Mouse (Mus musculus): ENCODE data around the gene Ppp1r13l. TPM values are rescaled to one million over a fixed set of nuclear protein-coding genes. Genes with fewer than 3 reads are reported as not detected.
A peak's percentile ranks its signal among the peaks of the same experiment; 100 is the strongest.

The Ppp1r13l gene
- polyA plus RNA-seq, 1 experiment: 21.5 TPM

- Histone ChIP-seq H3K4me3 (ENCODE audit: insufficient read depth, poor library complexity, severe bottlenecking) (no peak overlapping the region), H3K36me3 (ENCODE audit: control insufficient read depth, insufficient read depth) (no peaks in the 10 kb centered on the region), H3K27me3 (ENCODE audit: control insufficient read depth, insufficient read depth, insufficient read length) (no peaks in the 10 kb centered on the region), H3K79me2 (ENCODE audit: control insufficient read depth, insufficient read depth) (no peaks in the 10 kb centered on the region), H3K79me3 (ENCODE audit: low read depth) (no peaks in the 10 kb centered on the region), H3ac (ENCODE audit: control insufficient read depth, insufficient read length, low read depth) (no peak overlapping the region)
- no peak for TF ChIP-seq USF1 (IDR thresholded peaks at IDR 0.05; ENCODE audit: low read depth)
- no peak for TF ChIP-seq CEBPB (IDR thresholded peaks at IDR 0.05; ENCODE audit: low read depth)
Observed at GRCm38 (mm10) chr7:19318201-19318600, 41.3 kb upstream of the Ppp1r13l start.

DNA sequence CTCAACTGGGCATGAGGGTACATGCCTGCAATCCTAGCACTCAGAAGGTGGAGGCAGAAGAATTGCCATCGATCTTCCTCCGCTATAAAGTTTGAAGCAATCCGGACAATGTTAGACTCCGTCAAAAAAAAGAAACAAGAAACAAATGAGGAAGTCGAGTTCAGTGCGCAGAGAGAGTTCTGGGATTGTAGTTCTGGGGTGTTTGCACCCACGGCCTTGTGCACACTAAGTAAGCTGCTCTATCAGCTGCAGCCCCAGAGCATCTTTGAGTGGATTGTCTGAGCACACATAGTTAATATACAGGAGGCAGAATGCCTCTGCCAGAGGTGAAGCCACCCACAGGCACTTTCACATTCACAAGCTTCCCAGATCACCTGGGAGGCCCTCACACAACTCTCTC lies 40.9 kb upstream of the Ppp1r13l start:
- H3K4me3 ChIP-seq (ENCODE audit: insufficient read depth, poor library complexity, severe bottlenecking): no peak overlapping the region
- no peaks in the 10 kb centered on the region for H3K79me2 ChIP-seq (ENCODE audit: control insufficient read depth, insufficient read depth)
- H3K36me3 ChIP-seq (ENCODE audit: control insufficient read depth, insufficient read depth): no peaks in the 10 kb centered on the region
- no peaks in the 10 kb centered on the region for H3K27me3 ChIP-seq (ENCODE audit: control insufficient read depth, insufficient read depth, insufficient read length)
- no peaks in the 10 kb centered on the region for H3K79me3 ChIP-seq (ENCODE audit: low read depth)
- no peak overlapping the region for H3ac ChIP-seq (ENCODE audit: control insufficient read depth, insufficient read length, low read depth)
- no peak for TF ChIP-seq MYOG (IDR thresholded peaks at IDR 0.05; ENCODE audit: control insufficient read depth, extremely low read depth, insufficient read length)
- TF ChIP-seq CTCF (IDR thresholded peaks at IDR 0.05; ENCODE audit: control insufficient read depth, insufficient read depth, insufficient read length): no peak
- TF ChIP-seq MAX (IDR thresholded peaks at IDR 0.05): no peak
- TF ChIP-seq CEBPB (IDR thresholded peaks at IDR 0.05; ENCODE audit: low read depth): no peak
- no peak for TF ChIP-seq FOSL1 (IDR thresholded peaks at IDR 0.05; ENCODE audit: insufficient read depth, low read length, poor library complexity, severe bottlenecking)
- TF ChIP-seq MYOD1 (IDR thresholded peaks at IDR 0.05; ENCODE audit: control insufficient read depth, insufficient read length, low read depth): no peak

- Histone ChIP-seq H3K79me2 (ENCODE audit: control insufficient read depth, insufficient read depth) (no peaks in the 10 kb centered on the region), H3ac (ENCODE audit: control insufficient read depth, insufficient read length, low read depth) (peak overlapping the region; percentile 31), H3K27me3 (ENCODE audit: control insufficient read depth, insufficient read depth, insufficient read length) (no peaks in the 10 kb centered on the region), H3K4me3 (ENCODE audit: insufficient read depth, poor library complexity, severe bottlenecking) (peak overlapping the region; percentile 21), H3K79me3 (ENCODE audit: low read depth) (no peaks in the 10 kb centered on the region), H3K36me3 (ENCODE audit: control insufficient read depth, insufficient read depth) (no peaks in the 10 kb centered on the region)
- TF ChIP-seq CTCF (IDR thresholded peaks at IDR 0.05; ENCODE audit: control insufficient read depth, insufficient read depth, insufficient read length) (no peak), USF1 (IDR thresholded peaks at IDR 0.05; ENCODE audit: low read depth) (no peak), MYOD1 (IDR thresholded peaks at IDR 0.05; ENCODE audit: control insufficient read depth, insufficient read length, low read depth) (no peak), MAX (IDR thresholded peaks at IDR 0.05) (no peak), MYOG (IDR thresholded peaks at IDR 0.05; ENCODE audit: control insufficient read depth, extremely low read depth, insufficient read length) (no peak), FOSL1 (IDR thresholded peaks at IDR 0.05; ENCODE audit: insufficient read depth, low read length, poor library complexity, severe bottlenecking) (no peak), CEBPB (IDR thresholded peaks at IDR 0.05; ENCODE audit: low read depth) (no peak)
Observed at GRCm38 (mm10) chr7:19319458-19319857, 40.1 kb upstream of the Ppp1r13l start.

GRCm38 (mm10) chr7:19319906-19320305 lies 39.6 kb upstream of the Ppp1r13l start:
- no peak for TF ChIP-seq FOSL1 (IDR thresholded peaks at IDR 0.05; ENCODE audit: insufficient read depth, low read length, poor library complexity, severe bottlenecking)
- TF ChIP-seq MAX (IDR thresholded peaks at IDR 0.05): no peak
- no peak for TF ChIP-seq MYOD1 (IDR thresholded peaks at IDR 0.05; ENCODE audit: control insufficient read depth, insufficient read length, low read depth)
- no peak for TF ChIP-seq CEBPB (IDR thresholded peaks at IDR 0.05; ENCODE audit: low read depth)
- no peak for TF ChIP-seq USF1 (IDR thresholded peaks at IDR 0.05; ENCODE audit: low read depth)
- no peak for TF ChIP-seq MYOG (IDR thresholded peaks at IDR 0.05; ENCODE audit: control insufficient read depth, extremely low read depth, insufficient read length)
- TF ChIP-seq CTCF (IDR thresholded peaks at IDR 0.05; ENCODE audit: control insufficient read depth, insufficient read depth, insufficient read length): no peak
- no peaks in the 10 kb centered on the region for H3K79me3 ChIP-seq (ENCODE audit: low read depth)
- H3K36me3 ChIP-seq (ENCODE audit: control insufficient read depth, insufficient read depth): no peaks in the 10 kb centered on the region
- H3K27me3 ChIP-seq (ENCODE audit: control insufficient read depth, insufficient read depth, insufficient read length): no peaks in the 10 kb centered on the region
- no peaks in the 10 kb centered on the region for H3K79me2 ChIP-seq (ENCODE audit: control insufficient read depth, insufficient read depth)
- peak overlapping the region; percentile 31 for H3ac ChIP-seq (ENCODE audit: control insufficient read depth, insufficient read length, low read depth)
- H3K4me3 ChIP-seq (ENCODE audit: insufficient read depth, poor library complexity, severe bottlenecking): peak overlapping the region; percentile 21

DNA sequence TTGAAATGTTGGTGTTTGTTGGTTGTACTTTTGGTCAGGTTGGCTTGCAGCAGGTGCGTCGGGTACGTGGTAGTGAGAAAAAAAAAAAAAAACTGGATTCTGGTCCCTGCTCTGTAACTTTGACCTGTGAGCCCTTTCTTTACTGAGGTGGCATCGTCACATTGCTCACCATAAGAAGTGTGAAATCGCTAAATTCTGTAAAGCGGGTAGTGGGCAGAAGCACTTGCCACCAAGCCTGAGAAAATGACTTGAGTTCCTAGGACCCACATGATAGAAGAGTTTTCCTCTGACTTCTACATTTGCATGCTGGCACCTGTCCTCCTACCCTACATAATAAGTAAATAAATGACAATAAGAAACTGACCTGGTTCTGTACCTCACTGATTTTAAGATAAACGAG lies 38.9 kb upstream of the Ppp1r13l start:
- no peak overlapping the region for H3K4me3 ChIP-seq (ENCODE audit: insufficient read depth, poor library complexity, severe bottlenecking)
- no peaks in the 10 kb centered on the region for H3K27me3 ChIP-seq (ENCODE audit: control insufficient read depth, insufficient read depth, insufficient read length)
- no peaks in the 10 kb centered on the region for H3K79me3 ChIP-seq (ENCODE audit: low read depth)
- H3K36me3 ChIP-seq (ENCODE audit: control insufficient read depth, insufficient read depth): no peaks in the 10 kb centered on the region
- H3ac ChIP-seq (ENCODE audit: control insufficient read depth, insufficient read length, low read depth): no peak overlapping the region
- no peaks in the 10 kb centered on the region for H3K79me2 ChIP-seq (ENCODE audit: control insufficient read depth, insufficient read depth)
- TF ChIP-seq MYOG (IDR thresholded peaks at IDR 0.05; ENCODE audit: control insufficient read depth, extremely low read depth, insufficient read length) (no peak), USF1 (IDR thresholded peaks at IDR 0.05; ENCODE audit: low read depth) (no peak), FOSL1 (IDR thresholded peaks at IDR 0.05; ENCODE audit: insufficient read depth, low read length, poor library complexity, severe bottlenecking) (no peak), MYOD1 (IDR thresholded peaks at IDR 0.05; ENCODE audit: control insufficient read depth, insufficient read length, low read depth) (no peak), CTCF (IDR thresholded peaks at IDR 0.05; ENCODE audit: control insufficient read depth, insufficient read depth, insufficient read length) (no peak), MAX (IDR thresholded peaks at IDR 0.05) (no peak), CEBPB (IDR thresholded peaks at IDR 0.05; ENCODE audit: low read depth) (no peak)

DNA sequence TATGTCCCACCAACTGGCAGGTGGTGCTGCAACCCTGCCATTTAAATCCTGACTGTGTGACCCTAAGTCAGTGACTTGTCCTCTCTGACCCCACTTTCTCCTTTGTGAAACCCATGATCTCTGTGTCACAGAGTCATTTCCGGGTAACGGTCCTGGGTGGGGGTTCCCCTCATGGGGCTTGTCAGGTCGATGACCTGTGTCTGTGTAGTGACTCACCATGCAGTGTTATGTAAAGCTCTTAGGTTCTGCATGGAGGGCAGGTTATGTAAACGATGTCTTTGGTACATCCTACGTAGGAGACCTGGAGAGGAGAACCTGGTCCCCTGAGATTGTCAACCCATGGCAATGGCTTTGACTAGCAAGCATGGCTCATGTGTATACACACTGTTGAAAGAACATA lies 38.1 kb upstream of the Ppp1r13l start:
- H3K4me3 ChIP-seq (ENCODE audit: insufficient read depth, poor library complexity, severe bottlenecking): no peak overlapping the region
- no peaks in the 10 kb centered on the region for H3K27me3 ChIP-seq (ENCODE audit: control insufficient read depth, insufficient read depth, insufficient read length)
- no peaks in the 10 kb centered on the region for H3K79me2 ChIP-seq (ENCODE audit: control insufficient read depth, insufficient read depth)
- TF ChIP-seq MYOD1 (IDR thresholded peaks at IDR 0.05; ENCODE audit: control insufficient read depth, insufficient read length, low read depth): no peak
- TF ChIP-seq MAX (IDR thresholded peaks at IDR 0.05): no peak
- TF ChIP-seq FOSL1 (IDR thresholded peaks at IDR 0.05; ENCODE audit: insufficient read depth, low read length, poor library complexity, severe bottlenecking): no peak
- no peak for TF ChIP-seq USF1 (IDR thresholded peaks at IDR 0.05; ENCODE audit: low read depth)
- no peak for TF ChIP-seq MYOG (IDR thresholded peaks at IDR 0.05; ENCODE audit: control insufficient read depth, extremely low read depth, insufficient read length)
- no peak for TF ChIP-seq CTCF (IDR thresholded peaks at IDR 0.05; ENCODE audit: control insufficient read depth, insufficient read depth, insufficient read length)
- H3K36me3 ChIP-seq (ENCODE audit: control insufficient read depth, insufficient read depth): no peaks in the 10 kb centered on the region
- no peaks in the 10 kb centered on the region for H3K79me3 ChIP-seq (ENCODE audit: low read depth)
- no peak overlapping the region for H3ac ChIP-seq (ENCODE audit: control insufficient read depth, insufficient read length, low read depth)
